Mouse (Mus musculus) central nervous system, embryonic 18 days (tissue): Measurements from ENCODE around the gene Vamp1. TPM values are rescaled to one million over a fixed set of nuclear protein-coding genes. Genes with fewer than 3 reads are reported as not detected.

Experiments
- polyA plus RNA-seq: library from polyadenylated mRNA; depleted of rRNA; stranded (reverse); fragments of >200 nt; gene quantifications from 2 replicates; pipeline ENCODE4 v1.2.3, GENCODE M21; 2012; rRNA removed

The Vamp1 gene
- polyA plus RNA-seq, result 26.6 and 33.8 TPM in 2 replicates

GRCm38 (mm10) chr6:125215148-125215954, at the start of gene Vamp1:
Gene Vamp1, plus strand, starts transcription at chr6:125215551.

GRCm38 (mm10) chr6:125166051-125166751, 49.1 kb upstream of the Vamp1 start, which contains the start of gene Gapdh:
Gene Gapdh, minus strand, starts transcription at chr6:125166467.

GRCm38 (mm10) chr6:125191332-125192015, 23.9 kb upstream of the Vamp1 start, which contains the start of the genes Ncapd2 and Mrpl51:
Gene Ncapd2, minus strand, starts transcription at chr6:125191701.
Gene Mrpl51, plus strand, starts transcription at chr6:125191801.

GRCm38 (mm10) chr6:125231117-125232044, 16.0 kb downstream of the Vamp1 start, which contains the start of gene Tapbpl:
Gene Tapbpl, minus strand, starts transcription at chr6:125231860.

GRCm38 (mm10) chr6:125236782-125237181, 21.4 kb downstream of the Vamp1 start, which contains the start of gene Cd27:
Gene Cd27, minus strand, starts transcription at chr6:125237010.

GRCm38 (mm10) chr6:125285890-125286289, 70.5 kb downstream of the Vamp1 start, which contains the start of gene Tuba3a:
Gene Tuba3a, minus strand, starts transcription at chr6:125286042.

Other genes starting within 250 kb of the Vamp1 start
- 66.2 and 72.7 TPM in 2 replicates for gene Pianp, start 218.9 kb upstream of the Vamp1 start, polyA plus RNA-seq
- 71.6 and 74.2 TPM in 2 replicates for gene Zfp384, start 206.4 kb upstream of the Vamp1 start, polyA plus RNA-seq
- gene Ing4, start 175.8 kb upstream of the Vamp1 start, polyA plus RNA-seq, result 120 and 130 TPM in 2 replicates
- gene Acrbp, start 165.9 kb upstream of the Vamp1 start, polyA plus RNA-seq, result 24.3 and 28.5 TPM in 2 replicates
- 0.82 and 0.98 TPM in 2 replicates for gene Lpar5, start 147.6 kb upstream of the Vamp1 start, polyA plus RNA-seq
- 65.2 and 67.5 TPM in 2 replicates for gene Chd4, start 119.6 kb upstream of the Vamp1 start, polyA plus RNA-seq
- gene Nop2, start 83.6 kb upstream of the Vamp1 start, polyA plus RNA-seq, result 34.2 and 34.6 TPM in 2 replicates
- gene Iffo1, start 70.3 kb upstream of the Vamp1 start, polyA plus RNA-seq, result 28.2 and 29.8 TPM in 2 replicates
- 3,044 and 3,218 TPM in 2 replicates for gene Gapdh, start 49.1 kb upstream of the Vamp1 start, polyA plus RNA-seq
- gene Ncapd2, start 23.9 kb upstream of the Vamp1 start, polyA plus RNA-seq, result 95.0 and 104 TPM in 2 replicates
- gene Mrpl51, start 23.8 kb upstream of the Vamp1 start, polyA plus RNA-seq, result 54.1 and 59.6 TPM in 2 replicates
- gene Tapbpl, start 16.3 kb downstream of the Vamp1 start, polyA plus RNA-seq, result 4.2 and 4.4 TPM in 2 replicates
- gene Cd27, start 21.5 kb downstream of the Vamp1 start, polyA plus RNA-seq, result 0.06 and 0.20 TPM in 2 replicates
- not detected in 2 replicates for gene Tuba3a, start 70.5 kb downstream of the Vamp1 start, polyA plus RNA-seq
- gene Ltbr, start 98.3 kb downstream of the Vamp1 start, polyA plus RNA-seq, result 10.4 and 11.4 TPM in 2 replicates
- gene Scnn1a, start 105.1 kb downstream of the Vamp1 start, polyA plus RNA-seq, result 1.2 and 1.8 TPM in 2 replicates
- gene Tnfrsf1a, start 133.8 kb downstream of the Vamp1 start, polyA plus RNA-seq, result 14.9 and 15.3 TPM in 2 replicates
- gene Plekhg6, start 165.2 kb downstream of the Vamp1 start, polyA plus RNA-seq, result 0.29 and 0.39 TPM in 2 replicates